Mouse (Mus musculus) bone marrow macrophage, adult 2 months (primary cell): ENCODE measurements around the gene Fntb.

Experiments used
- CTCF ChIP-seq: IDR thresholded peaks from 2 replicates; pipeline ENCODE4 v1.5.1; 2012; ENCODE audit warnings: low read depth, mild to moderate bottlenecking, low read length, moderate library complexity
- POLR2A ChIP-seq: IDR thresholded peaks from 2 replicates; pipeline ENCODE4 v1.6.1; 2012; ENCODE audit warnings: mild to moderate bottlenecking, low read depth, low read length, borderline replicate concordance

DNA sequence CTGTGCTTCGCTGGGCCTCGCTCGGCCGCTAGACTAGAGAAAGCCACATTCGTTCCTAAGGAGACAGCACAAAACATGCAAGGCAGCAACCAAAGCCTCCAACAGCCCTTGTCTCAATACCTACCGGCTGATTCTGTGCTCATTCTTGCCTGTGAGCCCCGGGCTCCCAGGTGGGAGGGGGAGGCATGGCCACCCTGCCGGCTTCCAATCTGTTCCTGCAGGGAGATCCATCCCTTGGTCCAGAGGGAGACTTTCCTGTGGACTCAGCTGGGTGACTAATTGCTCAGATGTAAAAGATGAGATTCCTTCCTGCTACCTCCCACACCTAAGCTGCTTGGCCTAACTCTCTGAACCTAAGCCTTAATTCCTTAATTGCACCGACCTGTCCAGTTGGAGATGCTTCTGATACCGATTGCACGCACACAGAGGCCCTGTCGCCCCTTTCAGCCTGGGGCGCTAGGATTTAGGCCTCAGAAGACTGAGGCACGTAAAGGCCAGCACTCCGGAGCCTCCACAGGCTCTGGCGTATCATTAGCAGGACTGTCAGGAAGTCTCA is 145.9 kb downstream of the Fntb start:
- TF ChIP-seq CTCF (no peak), POLR2A (no peak)
